Mouse (Mus musculus) c-Kit-positive CD71-positive TER-119-positive erythroid progenitor cells, embryonic 14.5 days (primary cell): ENCODE results near the gene Hist1h4c.

Source experiments
- DNase-seq: peaks from one replicate; pipeline ENCODE4 v3.0.0-alpha.2; 2013; ENCODE audit warnings: low spot score

The Hist1h4c gene

GRCm38 (mm10) chr13:23698300-23698693, at the start of gene Hist1h4c:
Hist1h4c (minus strand) TSS chr13:23698454.
- DNase-seq: peak; percentile 100

GRCm38 (mm10) chr13:23747892-23748288, 49.6 kb upstream of the Hist1h4c start:
- peak; percentile 69 for DNase-seq

GRCm38 (mm10) chr13:23747081-23747891, 49.0 kb upstream of the Hist1h4c start:
- DNase-seq: peak; percentile 76

- peak; percentile 96 for DNase-seq
These were observed 48.2 kb upstream of the Hist1h4c start, which contains the start of gene Hist1h2bb for GRCm38 (mm10) chr13:23746201-23747080. Hist1h2bb (plus strand) TSS chr13:23746734.

GRCm38 (mm10) chr13:23745381-23746161, 47.3 kb upstream of the Hist1h4c start, which contains the start of gene Hist1h3c:
Hist1h3c (minus strand) TSS chr13:23745602.
- peak; percentile 96 for DNase-seq

GRCm38 (mm10) chr13:23744421-23745380, 46.4 kb upstream of the Hist1h4c start:
- DNase-seq: peak; percentile 72

GRCm38 (mm10) chr13:23743963-23744362, 45.7 kb upstream of the Hist1h4c start:
- no peak for DNase-seq

- DNase-seq: no peak
These were observed 45.0 kb upstream of the Hist1h4c start for GRCm38 (mm10) chr13:23743215-23743614.

- DNase-seq: peak; percentile 14
These were observed 43.8 kb upstream of the Hist1h4c start for GRCm38 (mm10) chr13:23742007-23742406.

- DNase-seq: peak; percentile 47
These were observed 42.7 kb upstream of the Hist1h4c start for GRCm38 (mm10) chr13:23740910-23741309.

GRCm38 (mm10) chr13:23740256-23740840, 42.1 kb upstream of the Hist1h4c start:
- DNase-seq: no peak

- no peak for DNase-seq
These were observed 41.6 kb upstream of the Hist1h4c start for GRCm38 (mm10) chr13:23739922-23740252.

- DNase-seq: peak; percentile 93
These were observed 41.0 kb upstream of the Hist1h4c start for GRCm38 (mm10) chr13:23739069-23739921.

GRCm38 (mm10) chr13:23738677-23739068, 40.4 kb upstream of the Hist1h4c start, which contains the start of gene Hist1h1c:
Hist1h1c (plus strand) TSS chr13:23738808.
- peak; percentile 95 for DNase-seq

GRCm38 (mm10) chr13:23738041-23738440, 39.8 kb upstream of the Hist1h4c start:
- DNase-seq: peak; percentile 54

- no peak for DNase-seq
These were observed 38.8 kb upstream of the Hist1h4c start for GRCm38 (mm10) chr13:23737091-23737490.

GRCm38 (mm10) chr13:23732156-23732804, 34.0 kb upstream of the Hist1h4c start:
- DNase-seq: peak; percentile 38

GRCm38 (mm10) chr13:23730479-23730878, 32.2 kb upstream of the Hist1h4c start:
- DNase-seq: no peak

- DNase-seq: no peak
These were observed 31.5 kb upstream of the Hist1h4c start for GRCm38 (mm10) chr13:23729706-23730105.
